Mouse (Mus musculus) 416B (cell line): ENCODE measurements at regions not wholly inside any gene's neighbourhood (a gene's known extent, or its start where the extent isn't known, plus 50 kb on each side); places are given as distances from the start of the nearest gene placed in this dataset.

Source experiments
- DNase-seq: peaks from one replicate; pipeline ENCODE4 v3.0.0; 2011; ENCODE audit warnings: low read depth

- no peak for DNase-seq
These were observed 428.6 kb upstream of the Tnp1 start for GRCm38 (mm10) chr1:73444216-73444890.

GRCm38 (mm10) chr1:73438385-73438784 lies 422.7 kb upstream of the Tnp1 start:
- no peak for DNase-seq

GRCm38 (mm10) chr1:73428101-73428500 lies 412.4 kb upstream of the Tnp1 start:
- no peak for DNase-seq

GRCm38 (mm10) chr1:73425049-73425448 lies 409.3 kb upstream of the Tnp1 start:
- DNase-seq: no peak

- DNase-seq: no peak
These were observed 402.5 kb upstream of the Tnp1 start for GRCm38 (mm10) chr1:73418196-73418595.

GRCm38 (mm10) chr1:73411452-73411851 lies 395.7 kb upstream of the Tnp1 start:
- DNase-seq: peak; percentile 7

GRCm38 (mm10) chr1:73399178-73399577 lies 383.5 kb upstream of the Tnp1 start:
- DNase-seq: no peak

- DNase-seq: no peak
These were observed 379.3 kb upstream of the Tnp1 start for GRCm38 (mm10) chr1:73395034-73395433.

- no peak for DNase-seq
These were observed 378.8 kb upstream of the Tnp1 start for GRCm38 (mm10) chr1:73394466-73394865.

- no peak for DNase-seq
These were observed 376.4 kb upstream of the Tnp1 start for GRCm38 (mm10) chr1:73392077-73392476.

- DNase-seq: no peak
These were observed 374.3 kb upstream of the Tnp1 start for GRCm38 (mm10) chr1:73389976-73390375.

GRCm38 (mm10) chr1:73389174-73389573 lies 373.5 kb upstream of the Tnp1 start:
- no peak for DNase-seq

GRCm38 (mm10) chr1:73381578-73381977 lies 365.9 kb upstream of the Tnp1 start:
- DNase-seq: no peak

GRCm38 (mm10) chr1:73374531-73375375 lies 359.0 kb upstream of the Tnp1 start:
- DNase-seq: no peak

GRCm38 (mm10) chr1:73368222-73368621 lies 352.5 kb upstream of the Tnp1 start:
- no peak for DNase-seq

GRCm38 (mm10) chr1:73365842-73366241 lies 350.1 kb upstream of the Tnp1 start:
- no peak for DNase-seq

- no peak for DNase-seq
These were observed 348.6 kb upstream of the Tnp1 start for GRCm38 (mm10) chr1:73364300-73364683.

GRCm38 (mm10) chr1:73363549-73364299 lies 348.0 kb upstream of the Tnp1 start:
- DNase-seq: no peak

GRCm38 (mm10) chr1:73362122-73362521 lies 346.4 kb upstream of the Tnp1 start:
- DNase-seq: no peak

GRCm38 (mm10) chr1:73361300-73361699 lies 345.6 kb upstream of the Tnp1 start:
- DNase-seq: no peak

GRCm38 (mm10) chr1:73354447-73354846 lies 338.7 kb upstream of the Tnp1 start:
- DNase-seq: no peak

GRCm38 (mm10) chr1:73348476-73348875 lies 332.8 kb upstream of the Tnp1 start:
- no peak for DNase-seq

GRCm38 (mm10) chr1:73344587-73344986 lies 328.9 kb upstream of the Tnp1 start:
- no peak for DNase-seq
